Mouse (Mus musculus) liver, embryonic 16.5 days (tissue): ENCODE measurements around the gene Zfp335. TPM values are rescaled to one million over a fixed set of nuclear protein-coding genes. Genes with fewer than 3 reads are reported as not detected.

Source experiments
- ATAC-seq: fragments of 200-750 bp; cut with Nextera tagmentation; 2 replicates; pipeline ENCODE4 v1.8.0; 2017; ENCODE audit warnings: low read depth, mild to moderate bottlenecking, moderate number of reproducible peaks, moderate library complexity
- H3K27ac ChIP-seq: fragments of 300-500 bp; sonication (generic); 2 replicates; pipeline ENCODE4 v1.5.1; 2014; ENCODE audit warnings: mild to moderate bottlenecking, low read length
- H3K27me3 ChIP-seq: fragments of 300-500 bp; sonication (generic); 2 replicates; pipeline ENCODE4 v1.6.1; 2014; ENCODE audit warnings: low read depth, low read length, mixed read lengths; ENCODE audit not compliant: control insufficient read depth, insufficient read depth
- H3K36me3 ChIP-seq: fragments of 300-500 bp; sonication (generic); 2 replicates; pipeline ENCODE4 v1.6.1; 2014; ENCODE audit warnings: mild to moderate bottlenecking; ENCODE audit not compliant: control insufficient read depth, insufficient read depth
- H3K4me1 ChIP-seq: fragments of 300-500 bp; sonication (generic); 2 replicates; pipeline ENCODE4 v1.6.1; 2014; ENCODE audit warnings: low read depth, low read length, mixed read lengths; ENCODE audit not compliant: control insufficient read depth
- H3K4me2 ChIP-seq: fragments of 300-500 bp; sonication (generic); 2 replicates; pipeline ENCODE4 v1.6.1; 2014; ENCODE audit warnings: low read depth, low read length, mixed read lengths
- H3K4me3 ChIP-seq: fragments of 300-500 bp; sonication (generic); 2 replicates; pipeline ENCODE4 v1.5.1; 2014; ENCODE audit warnings: low read depth, mild to moderate bottlenecking, low read length
- H3K9ac ChIP-seq: fragments of 300-500 bp; sonication (generic); 2 replicates; pipeline ENCODE4 v1.6.1; 2014; ENCODE audit warnings: low read depth, low read length
- H3K9me3 ChIP-seq: fragments of 300-500 bp; sonication (generic); replicated peaks from 2 replicates; pipeline ENCODE4 v1.6.1; 2016; ENCODE audit warnings: low read length; ENCODE audit not compliant: control insufficient read depth
- WGBS: fragments of 180-500 bp; shearing (Covaris S2); extraction: QIAGEN DNeasy Blood & Tissue Kit; methylation state at CpG from one replicate; pipeline ENCODE4 v1.1.7; 2014; ENCODE audit not compliant: insufficient replicate concordance; 5-methylcytosine and 5-hydroxymethylcytosine counted together
- polyA plus RNA-seq: library from polyadenylated mRNA; unstranded; fragments of >200 nt; fragmentation: Nextera tagmentation; extraction: Ambion mirVana; gene quantifications from 2 replicates; pipeline ENCODE4 v1.2.1, GENCODE M21; 2015

The Zfp335 gene
- polyA plus RNA-seq, 1 experiment from 2014 or later: 6.8 TPM

DNA sequence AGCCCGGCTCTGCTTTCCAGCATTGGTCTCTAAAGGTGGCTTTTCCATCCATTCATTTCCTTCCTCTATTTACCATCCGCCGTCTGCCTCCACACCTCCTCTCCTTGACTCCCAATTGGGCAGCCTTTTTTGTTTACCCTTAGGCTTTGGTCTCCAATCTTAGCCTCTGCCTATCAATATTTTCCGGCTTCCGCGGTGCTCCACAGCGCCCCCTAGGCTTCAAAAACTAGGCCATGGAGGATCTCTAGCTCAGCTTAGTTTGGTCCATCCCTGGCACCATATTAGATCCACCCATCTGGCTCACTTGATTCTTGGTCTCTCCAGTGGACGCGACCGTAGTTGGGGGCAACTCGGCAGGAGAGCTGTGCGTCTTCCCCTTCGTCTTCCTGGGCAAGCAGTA lies 38.9 kb upstream of the Zfp335 start:
- WGBS: 22% methylated on average over 13 of the region's 13 CpGs

DNA sequence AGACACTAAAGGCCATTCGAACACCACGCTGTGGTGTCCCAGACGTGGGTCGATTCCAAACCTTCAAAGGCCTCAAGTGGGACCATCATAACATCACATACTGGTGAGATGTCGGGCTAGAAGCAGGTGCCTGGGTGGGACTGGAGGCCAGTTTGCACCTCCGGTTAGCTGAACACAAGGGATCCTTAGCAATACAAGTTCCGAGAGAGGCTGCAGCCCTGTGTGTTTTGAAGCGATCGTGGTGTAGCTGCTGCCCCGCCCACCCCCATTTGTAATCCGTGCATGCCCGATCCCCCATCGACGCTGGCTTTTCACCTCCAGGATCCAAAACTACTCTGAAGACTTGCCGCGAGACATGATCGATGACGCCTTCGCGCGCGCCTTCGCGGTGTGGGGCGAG lies 37.4 kb upstream of the Zfp335 start:
- 8% methylated on average over 25 of the region's 25 CpGs for whole genome bisulfite sequencing
- Histone ChIP-seq H3K4me3 (0 out of 2 replicates have a peak overlapping the region, but pooled peaks have one; percentile 21), H3K36me3 (no peaks in the 10 kb centered on the region), H3K4me2 (no peak overlapping the region), H3K27me3 (peaks cover 51% of the 10 kb centered on the region), H3K4me1 (no peaks in the 10 kb centered on the region; the same call in 1 of the 2 replicates), H3K9ac (no peak overlapping the region), H3K9me3 (no peaks in the 10 kb centered on the region), H3K27ac (no peak overlapping the region)
- no peak for ATAC-seq

More for the DNA sequence above, 38.9 kb upstream of the Zfp335 start:
- H3K4me3 ChIP-seq: peak overlapping the region; percentile 1; the same call in 1 of the 2 replicates
- H3K4me2 ChIP-seq: no peak overlapping the region
- no peak for ATAC-seq
- H3K4me1 ChIP-seq: no peaks in the 10 kb centered on the region; the same call in 1 of the 2 replicates
- no peak overlapping the region for H3K27ac ChIP-seq
- H3K36me3 ChIP-seq: no peaks in the 10 kb centered on the region
- H3K9ac ChIP-seq: no peak overlapping the region
- no peaks in the 10 kb centered on the region for H3K9me3 ChIP-seq
- peaks cover 49% of the 10 kb centered on the region for H3K27me3 ChIP-seq

DNA sequence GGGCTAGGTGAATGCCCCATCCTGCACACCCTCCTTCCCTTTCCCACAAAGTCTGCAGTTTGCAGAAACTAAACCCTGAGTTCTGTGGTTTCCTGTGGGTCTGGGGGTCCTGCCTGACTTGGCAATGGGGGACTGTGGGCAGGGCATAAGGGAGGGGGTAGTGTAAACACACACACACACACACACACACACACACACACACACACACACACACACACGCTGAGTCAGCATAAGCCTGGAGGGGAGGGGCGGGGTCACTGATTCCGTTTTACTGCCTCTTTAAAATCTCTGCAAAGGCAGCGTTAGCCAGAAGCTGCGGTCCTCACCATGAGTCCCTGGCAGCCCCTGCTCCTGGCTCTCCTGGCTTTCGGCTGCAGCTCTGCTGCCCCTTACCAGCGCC lies 36.4 kb upstream of the Zfp335 start:
- Histone ChIP-seq H3K4me1 (no peaks in the 10 kb centered on the region; the same call in 1 of the 2 replicates), H3K9ac (no peak overlapping the region), H3K27ac (no peak overlapping the region), H3K4me2 (no peak overlapping the region), H3K4me3 (0 out of 2 replicates have a peak overlapping the region, but pooled peaks have one; percentile 6), H3K36me3 (no peaks in the 10 kb centered on the region), H3K27me3 (peaks cover 51% of the 10 kb centered on the region), H3K9me3 (no peaks in the 10 kb centered on the region)
- WGBS: 3% methylated on average over 7 of the region's 7 CpGs
- ATAC-seq: no peak

DNA sequence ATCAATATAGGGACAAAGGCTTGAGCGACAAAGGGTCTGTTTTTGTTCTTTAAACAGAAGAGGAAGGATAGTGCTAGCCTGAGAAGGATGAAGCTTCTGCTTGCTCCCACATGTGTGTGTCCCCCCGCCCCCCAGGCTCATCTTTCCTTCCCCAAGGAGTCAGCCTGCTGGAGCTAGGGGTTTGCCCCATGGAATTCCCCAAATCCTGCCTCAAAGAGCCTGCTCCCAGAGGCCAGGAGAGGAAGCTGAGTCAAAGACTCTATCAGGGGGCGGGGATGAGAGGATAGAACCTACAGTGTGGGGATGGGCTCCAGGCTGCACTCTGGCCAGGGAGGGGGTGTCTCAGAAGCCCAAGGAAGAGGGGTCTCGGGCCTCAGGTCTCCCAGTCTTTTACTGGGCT lies 35.9 kb upstream of the Zfp335 start:
- no peak for ATAC-seq
- no peaks in the 10 kb centered on the region for H3K36me3 ChIP-seq
- WGBS: 11% methylated on average over 4 of the region's 4 CpGs

DNA sequence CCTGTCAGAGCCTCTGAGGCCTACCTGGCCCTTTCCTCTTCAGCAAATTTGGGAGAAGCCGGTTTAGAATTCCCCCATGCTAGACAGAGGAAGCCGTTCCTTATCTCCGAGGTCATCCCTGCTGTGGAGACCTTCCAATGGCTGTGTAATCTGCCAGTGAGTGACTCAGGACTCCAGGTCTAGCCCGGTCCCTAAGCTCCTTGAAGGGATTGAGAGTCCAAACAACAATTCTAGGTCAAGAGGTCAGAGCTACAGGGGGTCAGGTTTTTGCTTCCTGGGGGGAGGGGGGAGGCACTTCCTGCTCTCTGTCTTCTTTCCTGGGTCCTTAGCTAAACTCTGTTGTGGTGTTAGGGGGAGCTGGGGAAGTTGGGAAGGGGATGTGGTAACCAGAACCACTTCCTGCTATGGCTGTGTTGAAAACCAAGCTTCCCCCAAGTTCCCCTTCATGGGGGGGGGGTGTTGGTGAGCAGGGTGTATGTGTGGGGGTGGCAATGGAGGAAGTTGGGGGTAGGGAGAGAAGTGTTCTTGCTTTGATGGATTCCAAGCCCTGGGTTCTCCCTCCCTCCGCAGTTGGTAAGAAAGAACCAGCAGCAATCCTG lies 31.2 kb upstream of the Zfp335 start:
- H3K36me3 ChIP-seq: no peaks in the 10 kb centered on the region
- ATAC-seq: peak; percentile 57
- H3K9ac ChIP-seq: no peak overlapping the region
- H3K9me3 ChIP-seq: no peaks in the 10 kb centered on the region
- WGBS: 3% methylated on average over 5 of the region's 5 CpGs
- H3K27ac ChIP-seq: no peak overlapping the region
- peaks cover 44% of the 10 kb centered on the region for H3K27me3 ChIP-seq
- no peak overlapping the region for H3K4me2 ChIP-seq
- H3K4me3 ChIP-seq: no peak overlapping the region
- no peaks in the 10 kb centered on the region; the same call in 1 of the 2 replicates for H3K4me1 ChIP-seq

More for the DNA sequence above, 35.9 kb upstream of the Zfp335 start:
- H3K27me3 ChIP-seq: peaks cover 51% of the 10 kb centered on the region
- H3K9me3 ChIP-seq: no peaks in the 10 kb centered on the region
- H3K4me2 ChIP-seq: no peak overlapping the region
- no peak overlapping the region for H3K9ac ChIP-seq
- H3K27ac ChIP-seq: no peak overlapping the region
- H3K4me3 ChIP-seq: no peak overlapping the region
- H3K4me1 ChIP-seq: no peaks in the 10 kb centered on the region; the same call in 1 of the 2 replicates

DNA sequence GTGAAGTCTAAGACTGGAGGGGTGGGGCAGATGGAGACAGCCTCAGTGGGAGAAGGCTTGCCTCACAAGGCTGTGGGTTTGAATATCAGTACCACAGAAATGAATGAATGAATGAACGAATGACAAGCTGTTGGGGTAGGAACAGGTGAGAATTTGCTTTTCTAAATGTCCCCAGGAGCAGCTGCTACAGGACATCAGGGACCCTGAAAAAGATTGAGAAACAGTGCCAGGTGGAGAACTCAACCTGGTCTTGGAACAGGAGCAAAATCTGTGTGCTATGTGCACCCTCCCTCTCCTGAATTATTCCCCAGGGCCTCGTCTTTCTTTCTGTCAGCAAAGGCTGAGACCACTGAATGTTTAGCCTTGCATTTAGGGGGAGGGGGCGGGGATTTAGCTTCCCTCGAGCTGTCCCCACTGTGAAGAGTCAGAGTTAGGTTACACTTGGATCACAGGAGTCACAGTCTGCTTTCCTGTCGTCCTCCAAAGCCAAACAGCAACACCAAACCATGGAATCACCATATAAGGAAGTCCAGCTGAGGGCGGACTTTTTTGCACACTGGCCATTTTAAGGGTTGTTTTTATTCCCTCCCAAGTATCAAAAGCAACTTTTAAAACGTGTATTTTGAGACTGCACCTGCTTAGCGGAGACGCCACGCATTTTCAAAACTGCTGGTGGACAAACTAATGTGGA lies 28.7 kb upstream of the Zfp335 start, which contains the start of gene Mmp9:
TSS of gene Mmp9 (plus strand) at position 641 of the 691 bp plus-strand sequence.
- Histone ChIP-seq H3K9me3 (no peaks in the 10 kb centered on the region), H3K4me2 (no peak within 1 kb of the TSS), H3K9ac (no peak within 1 kb of the TSS), H3K4me1 (no peaks in the 10 kb centered on the region; the same call in 1 of the 2 replicates), H3K36me3 (no peaks in the 10 kb centered on the region), H3K4me3 (no peak within 1 kb of the TSS), H3K27ac (no peak within 1 kb of the TSS), H3K27me3 (peaks cover 50% of the 10 kb centered on the region)
- 19% methylated on average over 10 of the region's 10 CpGs for WGBS
- ATAC-seq: no peak

DNA sequence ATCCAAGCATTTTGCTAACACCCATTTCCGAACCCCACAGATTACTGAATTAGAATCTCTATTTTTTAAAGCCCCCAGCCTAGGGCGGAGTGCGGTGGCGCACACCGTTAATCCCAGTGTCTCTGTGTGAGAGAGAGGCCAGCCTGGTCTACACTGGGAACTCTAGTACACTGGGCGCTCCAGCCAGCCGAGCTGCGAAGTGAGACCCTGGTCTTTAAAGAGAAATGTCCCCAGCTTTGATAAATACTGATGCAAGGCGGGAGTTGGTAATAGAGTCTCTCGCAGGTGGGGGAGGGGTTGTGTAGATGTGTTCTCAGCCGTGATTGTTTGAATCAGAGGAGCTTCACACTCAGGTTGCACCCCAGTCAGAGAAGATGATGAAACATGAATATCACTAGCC lies 27.5 kb upstream of the Zfp335 start:
- no peaks in the 10 kb centered on the region for H3K9me3 ChIP-seq
- ATAC-seq: no peak
- no peaks in the 10 kb centered on the region for H3K36me3 ChIP-seq
- no peak overlapping the region for H3K9ac ChIP-seq
- H3K27ac ChIP-seq: no peak overlapping the region
- 5% methylated on average over 11 of the region's 11 CpGs for WGBS
- peaks cover 58% of the 10 kb centered on the region for H3K27me3 ChIP-seq
- peak overlapping the region; percentile 48 for H3K4me2 ChIP-seq
- H3K4me1 ChIP-seq: no peaks in the 10 kb centered on the region; the same call in 1 of the 2 replicates
- H3K4me3 ChIP-seq: peak overlapping the region; percentile 4; the same call in 1 of the 2 replicates

DNA sequence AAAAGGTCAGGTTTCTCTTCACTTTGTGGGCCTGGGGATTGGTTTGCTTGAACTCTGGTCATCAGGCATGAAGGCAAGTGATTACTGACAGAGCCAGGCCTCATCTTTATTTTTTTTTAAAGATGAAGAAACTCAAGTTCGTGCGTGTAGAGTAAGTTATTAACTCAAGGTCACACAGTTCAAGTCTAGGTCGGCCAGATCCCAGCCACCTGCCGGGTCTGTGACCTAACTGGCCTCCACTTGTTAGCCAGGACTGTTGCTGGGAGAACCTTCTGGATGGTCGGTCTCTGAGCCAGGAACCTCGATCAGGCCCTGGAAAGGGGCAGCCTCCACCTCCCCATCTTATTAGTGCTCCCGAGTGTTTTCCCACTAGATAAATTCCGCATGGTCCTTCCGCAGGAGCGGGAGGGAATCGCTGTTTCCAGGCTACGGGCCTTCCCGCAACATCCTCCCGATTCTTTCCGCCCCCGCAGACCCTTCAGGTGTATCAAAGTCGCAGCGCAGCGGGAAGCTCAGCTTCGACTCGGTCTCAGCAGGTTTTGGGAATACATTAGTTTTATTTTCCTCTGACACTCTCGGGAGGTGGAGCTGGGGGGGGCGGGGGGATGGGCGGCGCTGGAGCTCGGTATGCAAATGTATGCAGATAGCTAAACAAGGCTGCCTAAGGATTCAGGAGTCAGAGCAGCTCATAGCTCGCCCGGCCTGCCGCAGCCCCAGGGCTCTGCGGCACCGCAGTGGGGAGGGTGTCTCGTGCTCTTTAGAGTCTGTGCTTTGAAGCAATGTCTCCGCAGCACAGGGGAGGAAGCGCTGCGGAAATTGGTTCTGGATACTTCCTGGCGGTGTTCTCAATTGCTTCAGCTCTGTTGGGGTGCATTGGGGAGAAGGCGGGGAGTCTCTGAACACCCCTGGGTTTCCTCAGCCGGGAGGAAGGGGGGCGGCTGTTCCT lies 26.9 kb upstream of the Zfp335 start:
- peak overlapping the region; percentile 48 for H3K4me2 ChIP-seq
- no peak overlapping the region for H3K9ac ChIP-seq
- H3K4me3 ChIP-seq: peak overlapping the region; percentile 4
- H3K27me3 ChIP-seq: peaks cover 58% of the 10 kb centered on the region
- 4% methylated on average over 39 of the region's 39 CpGs for WGBS
- H3K27ac ChIP-seq: no peak overlapping the region
- ATAC-seq: 0 out of 2 replicates have a peak, but pooled peaks have one; percentile 20
- H3K9me3 ChIP-seq: no peaks in the 10 kb centered on the region
- H3K36me3 ChIP-seq: no peaks in the 10 kb centered on the region
- no peaks in the 10 kb centered on the region; the same call in 1 of the 2 replicates for H3K4me1 ChIP-seq
